Mouse (Mus musculus): ENCODE measurements around the gene Smarca4. TPM values are rescaled to one million over a fixed set of nuclear protein-coding genes. Genes with fewer than 3 reads are reported as not detected.
"Not testable (repeated sequence)": the region's sequence is repeated elsewhere in the genome, so short reads cannot be mapped to it uniquely, and the experiment has no call there.

Smarca4 gene
- total RNA-seq (2015; ENCODE audit: low replicate concordance) (48.2 and 58.4 TPM in 2 replicates), total RNA-seq (2017; ENCODE audit: low replicate concordance) (61.2 and 65.4 TPM in 2 replicates)

DNA sequence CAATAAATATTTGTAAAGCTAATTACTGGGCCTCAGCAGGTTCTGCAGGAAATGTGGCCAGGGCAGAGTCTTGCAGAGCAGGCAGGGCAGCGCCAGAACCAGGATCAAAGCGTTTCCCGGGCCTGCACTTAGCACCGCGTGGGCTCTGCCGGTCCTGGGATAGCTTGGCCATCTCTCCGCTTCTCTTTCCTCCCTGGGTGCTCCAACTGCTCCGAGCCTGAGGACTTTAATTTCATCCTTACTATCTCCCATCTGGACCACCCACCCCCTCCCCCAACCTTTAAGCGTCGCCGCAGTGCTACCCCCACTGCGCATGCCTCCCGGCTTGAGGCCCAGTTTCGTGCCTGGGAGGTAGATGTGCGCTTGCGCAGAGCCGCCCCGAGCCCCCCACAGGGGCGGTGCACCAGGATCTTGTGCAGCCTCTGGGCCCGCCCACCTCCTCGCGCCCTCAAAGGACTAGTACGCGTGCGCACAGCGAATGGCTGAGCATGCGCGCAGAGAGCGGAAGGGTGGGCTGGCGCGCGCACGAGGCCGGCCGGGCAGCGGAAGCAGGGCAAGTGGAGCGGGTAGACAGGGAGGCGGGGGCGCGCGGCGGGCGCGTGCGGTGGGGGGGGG, at the start of gene Smarca4:
Smarca4 (plus strand) TSS at position 553 of the 615 bp plus-strand sequence.
- ATAC-seq (replicated peaks; ENCODE audit: low FRiP score, poor library complexity, severe bottlenecking): peak; percentile 97

DNA sequence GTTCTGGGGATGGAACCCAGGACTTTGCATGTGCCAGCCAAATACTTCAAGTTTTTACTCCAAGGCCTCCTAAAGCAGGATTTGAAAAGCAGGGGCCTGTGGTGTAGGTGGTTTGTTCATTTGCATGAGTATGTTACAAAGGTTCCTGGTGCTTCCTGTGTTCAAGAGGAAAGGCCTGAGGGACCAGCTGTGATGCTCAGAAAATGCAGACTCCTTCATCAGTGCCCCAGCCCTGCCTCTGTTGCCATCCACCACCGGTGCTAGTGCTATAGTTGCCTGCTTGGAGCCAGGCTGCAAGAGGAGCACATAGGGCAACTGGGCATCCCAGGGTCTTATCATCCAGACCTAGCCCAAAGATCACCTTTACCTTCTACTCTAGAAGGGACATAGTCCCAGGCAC, 49.4 kb upstream of the Smarca4 start:
- ATAC-seq (replicated peaks; ENCODE audit: low FRiP score, poor library complexity, severe bottlenecking): no peak

DNA sequence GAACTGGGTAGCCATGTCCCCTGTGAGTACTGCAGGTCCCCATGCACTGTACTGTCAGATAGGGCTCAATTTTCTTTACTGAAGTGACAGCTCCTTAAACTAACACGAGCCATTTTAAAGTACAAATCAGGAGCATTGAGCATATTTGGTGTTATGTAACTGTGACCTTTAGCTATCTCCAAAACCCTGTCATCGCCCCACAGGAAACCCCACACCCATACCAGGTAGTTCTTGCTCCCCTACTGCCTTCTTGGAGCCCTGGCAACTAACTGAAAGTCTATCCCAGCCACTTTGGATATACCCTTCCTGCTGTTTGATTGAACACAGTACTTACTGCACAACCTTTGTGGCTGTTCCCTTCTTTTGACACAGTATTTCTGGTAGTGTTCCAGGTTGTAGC, 48.9 kb upstream of the Smarca4 start:
- no peak for ATAC-seq (replicated peaks; ENCODE audit: low FRiP score, poor library complexity, severe bottlenecking)

DNA sequence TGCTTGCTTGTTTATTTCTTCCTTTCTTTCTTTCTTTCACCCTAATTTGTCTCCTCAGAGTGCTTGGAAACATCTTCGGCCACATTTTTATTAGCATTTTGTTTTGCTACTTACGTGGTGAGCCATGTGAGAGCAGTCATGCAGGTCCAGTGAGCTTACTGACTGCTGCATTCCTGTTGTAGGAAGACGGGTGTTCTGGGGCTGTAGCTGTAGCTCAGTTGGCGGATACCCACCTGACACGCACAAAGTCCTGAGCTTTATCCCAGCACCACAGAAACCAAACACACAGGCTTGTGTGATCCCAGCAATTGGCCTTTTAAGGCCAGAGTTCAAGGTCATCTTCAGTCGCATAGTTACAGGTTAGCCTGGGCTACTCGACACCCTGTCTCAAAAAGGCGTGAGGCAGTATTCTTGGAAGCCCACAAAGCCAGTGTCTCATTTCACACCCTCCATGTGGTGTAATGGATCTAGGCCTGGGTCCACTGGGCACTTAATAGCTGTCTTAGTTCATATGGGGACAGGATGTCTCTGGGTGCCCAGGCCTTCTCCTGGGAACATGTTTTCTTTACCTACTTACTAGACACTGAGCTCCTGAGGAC, 47.2 kb upstream of the Smarca4 start:
- no peak for ATAC-seq (replicated peaks; ENCODE audit: low FRiP score, poor library complexity, severe bottlenecking)

DNA sequence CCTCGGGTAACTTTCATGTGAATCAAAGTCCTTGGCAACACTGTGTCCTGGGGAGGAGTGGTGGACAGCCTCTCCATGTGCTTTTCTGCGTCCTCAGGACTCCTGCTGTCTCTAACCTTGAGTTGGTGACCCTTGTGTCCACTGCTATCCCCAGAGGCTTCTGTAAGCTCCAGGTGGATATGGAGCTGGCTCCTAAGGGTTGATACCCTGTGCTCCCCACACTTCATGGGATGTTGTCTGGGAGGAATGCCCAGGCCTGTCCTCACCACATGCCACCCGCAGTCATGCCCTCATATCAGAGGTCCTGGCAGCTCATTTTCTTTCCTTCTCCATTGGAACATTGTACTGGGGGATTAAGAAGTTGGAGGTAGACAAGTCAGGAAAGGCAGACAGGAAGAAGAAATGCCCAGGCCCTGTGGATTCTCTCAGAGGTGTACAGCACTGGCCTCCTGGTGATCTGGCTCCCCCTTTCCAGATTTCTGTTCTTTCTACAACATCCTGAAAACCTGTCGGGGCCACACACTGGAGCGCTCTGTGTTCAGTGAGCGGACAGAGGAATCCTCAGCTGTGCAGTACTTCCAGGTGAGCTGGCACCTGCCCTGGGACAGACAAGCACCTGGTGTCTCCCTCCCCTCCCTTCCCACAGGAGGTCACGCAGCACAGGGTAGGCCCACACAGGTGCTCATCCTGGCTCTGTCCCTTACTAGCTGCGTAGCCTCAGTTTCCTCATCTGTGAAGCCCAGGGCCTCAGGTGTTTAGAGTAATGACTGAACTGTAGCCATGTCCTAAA, 41.8 kb upstream of the Smarca4 start:
- no peak for ATAC-seq (replicated peaks; ENCODE audit: low FRiP score, poor library complexity, severe bottlenecking)

DNA sequence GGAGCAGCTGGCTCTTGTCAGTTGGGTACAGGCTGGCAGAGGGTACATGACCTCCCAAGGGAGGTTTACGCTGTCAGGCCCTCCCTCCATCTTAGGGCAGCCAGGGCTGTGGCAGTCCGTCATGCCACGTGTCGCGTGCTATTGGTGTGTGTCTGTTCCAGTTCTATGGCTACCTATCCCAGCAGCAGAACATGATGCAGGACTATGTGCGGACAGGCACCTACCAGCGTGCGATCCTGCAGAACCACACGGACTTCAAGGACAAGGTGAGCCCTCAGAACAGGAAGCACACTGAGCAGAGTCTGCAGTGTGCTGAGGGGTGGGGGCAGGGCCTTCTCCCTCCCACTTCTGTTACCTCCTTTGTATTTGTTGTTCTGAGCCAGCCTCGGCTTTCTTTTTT, 40.7 kb upstream of the Smarca4 start:
- no peak for ATAC-seq (replicated peaks; ENCODE audit: low FRiP score, poor library complexity, severe bottlenecking)

DNA sequence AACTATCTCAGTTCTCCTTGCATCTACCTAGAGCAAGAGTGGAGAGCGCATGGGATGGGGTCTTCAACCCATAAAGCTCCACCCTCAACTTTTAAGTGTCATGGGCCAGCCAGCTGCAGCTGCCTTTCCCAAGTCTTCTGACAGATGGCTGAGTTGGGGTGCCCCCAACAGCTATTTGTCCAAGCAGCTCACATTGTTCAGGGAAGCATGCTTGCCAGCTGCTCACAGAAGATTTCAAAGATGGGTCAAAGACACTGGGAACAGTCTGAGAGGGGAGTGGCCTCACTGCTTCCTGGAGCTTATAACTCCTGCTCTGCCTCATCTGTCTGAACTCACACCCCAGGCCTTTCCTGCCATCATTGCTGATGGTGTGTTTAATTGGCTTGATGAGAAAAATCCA, 39.7 kb upstream of the Smarca4 start:
- ATAC-seq (replicated peaks; ENCODE audit: low FRiP score, poor library complexity, severe bottlenecking): no peak

DNA sequence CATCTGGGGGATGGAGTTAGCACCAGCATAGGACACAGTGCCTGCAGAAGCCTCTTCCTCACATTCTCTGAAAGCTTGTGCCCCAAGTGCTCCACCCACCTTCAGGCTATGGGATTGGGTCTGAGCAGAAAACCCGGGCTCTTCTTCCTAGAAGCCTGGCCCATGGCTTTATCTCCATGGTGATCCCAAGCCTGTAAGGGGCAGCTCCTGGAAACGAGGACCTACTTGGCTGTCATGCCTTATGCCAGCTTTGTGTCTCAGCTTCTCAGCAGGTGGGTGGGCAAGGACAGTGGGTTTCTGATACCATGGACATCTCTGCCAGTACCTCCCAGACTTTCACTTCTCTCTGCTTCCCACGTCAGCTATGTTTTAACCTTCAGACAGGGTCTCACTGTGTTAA, 37.7 kb upstream of the Smarca4 start:
- no peak for ATAC-seq (replicated peaks; ENCODE audit: low FRiP score, poor library complexity, severe bottlenecking)

DNA sequence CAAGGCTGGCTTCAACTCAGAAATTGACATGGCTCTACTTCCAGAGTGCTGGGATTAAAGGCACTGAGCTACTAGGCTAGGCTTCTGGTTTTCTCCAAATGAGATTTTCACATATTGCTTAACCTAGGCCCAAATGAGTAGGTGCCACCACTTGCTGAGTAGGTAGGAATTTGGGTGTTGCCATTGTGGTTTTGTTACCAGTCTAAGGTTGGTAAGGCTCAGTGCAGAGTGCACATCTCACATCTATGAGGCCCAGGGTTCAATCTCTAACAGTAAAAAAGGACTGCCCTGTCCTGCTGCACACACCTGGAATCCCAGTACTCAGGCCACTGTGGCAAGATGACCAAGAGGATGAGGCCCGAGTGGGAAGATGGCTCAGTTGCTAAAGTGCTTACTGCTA, 30.6 kb upstream of the Smarca4 start:
- no peak for ATAC-seq (replicated peaks; ENCODE audit: low FRiP score, poor library complexity, severe bottlenecking)

DNA sequence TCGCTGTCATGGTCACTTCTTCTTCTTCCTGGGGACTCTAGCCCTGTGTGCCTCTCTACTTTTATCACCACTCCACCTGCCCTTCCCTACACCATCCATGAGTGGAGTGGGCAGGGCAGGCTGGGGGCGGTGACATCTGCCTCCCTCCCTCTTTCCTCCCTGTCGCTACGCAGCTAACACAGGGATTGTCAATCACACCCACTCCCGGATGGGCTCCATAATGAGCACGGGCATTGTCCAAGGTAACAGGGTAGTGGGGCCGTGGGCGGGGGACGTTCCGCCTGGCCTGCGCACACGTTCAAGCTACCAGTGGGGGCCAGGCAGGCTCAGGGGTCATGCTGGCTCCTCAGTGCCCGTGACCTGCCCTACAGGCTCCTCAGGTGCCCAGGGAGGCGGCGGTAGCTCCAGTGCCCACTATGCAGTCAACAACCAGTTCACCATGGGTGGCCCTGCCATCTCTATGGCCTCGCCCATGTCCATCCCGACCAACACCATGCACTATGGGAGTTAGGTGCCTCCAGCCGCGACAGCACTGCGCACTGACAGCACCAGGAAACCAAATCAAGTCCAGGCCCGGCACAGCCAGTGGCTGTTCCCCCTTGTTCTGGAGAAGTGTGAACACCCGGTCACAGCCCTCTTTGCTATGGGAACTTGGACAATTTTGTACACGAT, 28.2 kb upstream of the Smarca4 start:
- ATAC-seq (replicated peaks; ENCODE audit: low FRiP score, poor library complexity, severe bottlenecking): no peak

DNA sequence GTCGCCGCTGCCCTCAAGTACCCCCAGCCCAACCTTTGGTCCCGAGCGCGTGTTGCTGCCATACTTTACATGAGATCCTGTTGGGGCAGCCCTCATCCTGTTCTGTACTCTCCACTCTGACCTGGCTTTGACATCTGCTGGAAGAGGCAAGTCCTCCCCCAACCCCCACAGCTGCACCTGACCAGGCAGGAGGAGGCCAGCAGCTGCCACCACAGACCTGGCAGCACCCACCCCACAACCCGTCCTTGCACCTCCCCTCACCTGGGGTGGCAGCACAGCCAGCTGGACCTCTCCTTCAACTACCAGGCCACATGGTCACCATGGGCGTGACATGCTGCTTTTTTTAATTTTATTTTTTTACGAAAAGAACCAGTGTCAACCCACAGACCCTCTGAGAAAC, 27.6 kb upstream of the Smarca4 start:
- ATAC-seq (replicated peaks; ENCODE audit: low FRiP score, poor library complexity, severe bottlenecking): no peak

DNA sequence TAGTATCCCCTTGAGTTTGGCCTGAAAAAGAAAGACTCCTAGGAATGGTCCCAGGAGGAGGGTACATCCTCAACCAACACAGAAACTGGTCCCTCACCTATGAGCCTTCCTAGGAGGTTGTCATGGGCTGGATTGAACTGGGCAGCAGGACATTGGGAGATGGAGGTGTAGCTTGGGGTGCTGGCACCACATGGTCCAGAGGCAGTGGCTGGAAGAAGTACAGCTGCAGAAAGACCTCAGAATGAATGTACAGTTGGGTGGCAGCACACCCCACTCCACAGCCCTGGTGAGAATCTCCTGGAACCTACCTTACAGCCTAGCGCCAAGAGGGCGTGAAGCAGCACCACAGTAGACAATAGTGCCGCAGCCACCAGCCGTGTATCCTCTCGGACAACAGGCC, 26.4 kb upstream of the Smarca4 start:
- ATAC-seq (replicated peaks; ENCODE audit: low FRiP score, poor library complexity, severe bottlenecking): no peak

DNA sequence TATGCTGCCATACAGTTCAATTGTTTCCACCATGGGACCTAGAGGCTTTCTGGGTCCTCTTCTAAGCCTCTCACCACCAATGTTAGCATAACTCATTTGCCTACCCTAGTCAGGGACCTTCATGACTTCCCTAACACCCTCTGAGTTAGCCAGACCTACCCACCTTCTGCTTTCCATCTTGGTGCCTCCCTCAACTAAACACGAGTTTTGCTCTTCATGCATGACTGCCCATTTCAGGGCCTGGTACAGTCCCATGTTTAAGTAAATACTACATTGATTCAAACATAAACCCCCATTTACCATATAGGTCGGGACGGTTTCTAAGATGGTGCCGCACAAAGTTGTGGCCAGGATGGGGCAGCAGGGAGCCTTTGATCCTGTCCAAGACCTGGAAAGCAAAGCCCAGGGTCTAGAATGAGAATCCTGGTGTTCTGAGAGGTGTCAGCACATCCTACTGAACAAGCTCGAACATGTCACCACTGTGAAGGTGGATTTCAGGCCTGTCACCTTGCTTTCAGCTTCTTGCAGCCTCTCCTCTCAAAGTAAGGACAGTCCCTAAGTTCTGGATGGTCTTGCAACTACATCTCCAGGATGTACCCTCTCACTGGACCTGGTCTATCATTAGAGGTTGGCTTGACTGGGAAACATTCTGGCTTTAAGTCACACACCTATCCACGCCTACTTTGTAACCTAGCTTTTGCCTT, 24.7 kb upstream of the Smarca4 start:
- ATAC-seq (replicated peaks; ENCODE audit: low FRiP score, poor library complexity, severe bottlenecking): no peak

DNA sequence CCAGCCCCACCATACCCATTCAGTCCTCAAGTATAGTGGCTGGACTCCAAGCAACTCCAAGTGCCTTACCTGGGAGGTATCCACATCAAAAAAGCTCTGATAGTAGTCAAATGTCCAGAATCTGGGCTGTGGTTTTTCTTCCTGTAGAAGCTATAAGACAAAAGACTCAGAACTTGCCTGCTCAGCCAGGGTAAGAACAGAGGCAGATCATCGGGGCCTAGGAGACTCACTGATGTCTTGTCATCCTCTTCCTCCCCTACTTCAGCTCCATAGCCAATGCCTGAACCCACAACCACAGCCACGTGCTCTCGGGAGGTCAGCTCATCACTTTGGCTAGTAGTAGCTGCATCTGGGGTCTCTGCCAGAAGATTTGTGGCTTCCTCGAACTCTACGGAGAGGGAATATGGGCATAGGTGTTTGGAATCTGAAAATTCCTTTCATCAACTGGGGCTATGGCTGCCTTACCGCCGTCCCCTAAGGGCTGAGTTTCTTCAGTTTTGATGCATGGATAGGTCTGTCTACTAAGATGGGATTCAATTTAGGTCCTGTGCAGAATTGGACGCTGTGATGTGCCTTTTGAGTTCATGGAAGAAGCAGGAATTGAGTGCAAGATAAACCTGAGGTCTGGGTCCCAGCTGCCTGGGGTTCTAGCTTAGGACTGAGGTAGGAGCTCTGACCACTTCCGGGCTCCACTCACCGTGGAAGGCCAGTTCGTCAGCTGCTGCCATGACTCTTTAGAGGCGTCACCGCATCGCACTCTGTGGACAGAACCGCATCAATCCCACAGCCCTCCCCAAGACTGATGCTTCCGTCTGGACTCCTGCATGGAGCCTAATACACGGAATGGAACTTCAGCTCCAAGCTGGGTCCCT, 23.9 kb upstream of the Smarca4 start:
- ATAC-seq (replicated peaks; ENCODE audit: low FRiP score, poor library complexity, severe bottlenecking): peak; percentile 31

DNA sequence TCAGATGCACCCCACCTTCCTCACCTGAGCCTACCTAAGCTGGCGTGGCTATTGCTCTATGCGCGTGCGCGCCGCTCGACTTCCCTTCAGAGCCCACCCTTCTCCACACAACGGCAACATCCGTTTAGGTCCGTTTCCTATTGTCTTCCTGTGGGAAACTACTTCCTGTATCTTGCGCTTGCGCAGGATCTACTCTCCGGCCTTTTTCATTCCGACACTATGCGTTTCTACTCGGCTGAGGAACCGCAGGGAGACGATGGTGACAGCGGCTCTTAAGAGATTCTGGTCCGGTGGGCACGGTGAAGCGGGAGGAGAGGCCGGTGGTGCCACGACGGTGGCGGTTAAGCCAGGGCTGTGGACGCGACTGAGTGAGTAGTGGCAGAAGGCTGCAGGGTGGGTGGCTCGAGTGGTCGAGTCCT, 23.3 kb upstream of the Smarca4 start, which contains the start of the genes Timm29 and Yipf2:
Timm29 (plus strand) TSS at position 20 of the 419 bp plus-strand sequence.
Yipf2 (minus strand) TSS at position 126 of the 419 bp plus-strand sequence.
- peak; percentile 79 for ATAC-seq (replicated peaks; ENCODE audit: low FRiP score, poor library complexity, severe bottlenecking)

DNA sequence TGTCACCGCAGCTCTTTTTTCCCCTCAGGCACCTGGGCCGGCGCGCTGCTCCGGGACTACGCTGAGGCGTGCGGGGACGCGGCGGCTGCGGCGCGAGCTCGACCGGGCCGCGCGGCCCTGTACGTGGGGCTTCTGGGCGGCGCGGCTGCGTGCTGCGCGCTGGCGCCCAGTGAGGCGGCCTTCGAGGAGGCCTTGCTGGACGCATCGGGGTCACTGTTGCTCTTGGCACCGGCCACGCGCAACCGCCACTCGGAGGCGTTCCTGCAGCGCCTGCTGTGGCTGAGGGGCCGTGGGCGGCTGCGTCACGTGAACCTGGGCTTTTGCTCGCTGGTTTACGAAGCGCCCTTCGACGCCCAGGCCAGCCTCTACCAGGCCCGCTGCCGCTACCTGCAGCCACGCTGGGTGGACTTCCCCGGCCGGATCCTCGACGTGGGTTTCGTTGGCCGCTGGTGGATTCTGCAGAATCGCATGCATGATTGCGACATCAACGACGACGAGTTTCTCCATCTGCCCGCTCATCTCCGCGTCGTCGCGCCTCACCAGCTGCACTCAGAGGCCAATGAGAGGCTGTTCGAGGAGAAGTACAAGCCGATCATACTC, 22.7 kb upstream of the Smarca4 start:
- ATAC-seq (replicated peaks; ENCODE audit: low FRiP score, poor library complexity, severe bottlenecking): peak; percentile 26

DNA sequence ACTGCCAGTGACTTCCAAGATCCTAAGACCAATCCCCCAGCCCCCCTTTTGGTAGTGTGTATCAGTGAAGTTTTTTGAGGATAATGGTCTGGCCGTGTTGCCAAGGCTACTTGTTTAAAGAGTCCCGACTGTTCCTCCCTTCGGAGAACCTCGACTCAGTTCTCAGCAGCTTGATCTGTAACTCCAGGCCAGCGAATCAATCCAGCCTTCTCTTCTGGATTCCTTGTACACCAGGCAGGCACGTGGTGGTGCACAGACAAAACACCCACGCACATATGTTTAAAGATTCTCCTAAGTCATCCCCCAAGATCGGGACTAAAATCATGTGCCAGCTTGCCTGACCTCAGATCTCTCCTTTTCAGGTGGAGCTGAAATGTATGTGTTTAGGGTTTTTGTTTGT, 21.6 kb upstream of the Smarca4 start:
- ATAC-seq (replicated peaks; ENCODE audit: low FRiP score, poor library complexity, severe bottlenecking): not testable (repeated sequence)

DNA sequence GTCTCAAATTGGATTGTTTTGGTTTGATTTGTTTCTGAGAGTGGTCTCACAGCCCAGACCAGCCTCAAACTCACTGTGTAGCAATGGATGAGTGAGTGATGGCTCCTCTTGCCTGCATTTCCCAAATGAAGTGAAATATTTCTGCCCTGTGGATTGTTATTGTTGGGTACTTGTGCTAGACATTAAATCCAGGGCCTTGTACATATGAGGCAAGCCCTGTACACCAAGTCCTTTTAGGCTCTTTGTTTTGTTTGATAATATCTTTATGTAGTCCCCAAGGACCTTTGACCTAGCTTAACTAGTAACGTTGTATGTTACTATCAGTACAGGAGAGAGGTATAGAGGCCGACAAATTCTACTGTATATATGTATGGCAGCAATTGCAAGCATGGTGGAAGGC, 21.1 kb upstream of the Smarca4 start:
- no peak for ATAC-seq (replicated peaks; ENCODE audit: low FRiP score, poor library complexity, severe bottlenecking)

All from erythroid progenitor cell, adult 5-6 weeks (primary cell).